Mouse (Mus musculus) embryo, embryonic 10.5 days (tissue): ENCODE data around the gene Tmcc2.

Experiments
- DNase-seq: peaks from one replicate; pipeline ENCODE4 v3.0.0-alpha.2; 2015; ENCODE audit warnings: low spot score

The Tmcc2 gene

DNA sequence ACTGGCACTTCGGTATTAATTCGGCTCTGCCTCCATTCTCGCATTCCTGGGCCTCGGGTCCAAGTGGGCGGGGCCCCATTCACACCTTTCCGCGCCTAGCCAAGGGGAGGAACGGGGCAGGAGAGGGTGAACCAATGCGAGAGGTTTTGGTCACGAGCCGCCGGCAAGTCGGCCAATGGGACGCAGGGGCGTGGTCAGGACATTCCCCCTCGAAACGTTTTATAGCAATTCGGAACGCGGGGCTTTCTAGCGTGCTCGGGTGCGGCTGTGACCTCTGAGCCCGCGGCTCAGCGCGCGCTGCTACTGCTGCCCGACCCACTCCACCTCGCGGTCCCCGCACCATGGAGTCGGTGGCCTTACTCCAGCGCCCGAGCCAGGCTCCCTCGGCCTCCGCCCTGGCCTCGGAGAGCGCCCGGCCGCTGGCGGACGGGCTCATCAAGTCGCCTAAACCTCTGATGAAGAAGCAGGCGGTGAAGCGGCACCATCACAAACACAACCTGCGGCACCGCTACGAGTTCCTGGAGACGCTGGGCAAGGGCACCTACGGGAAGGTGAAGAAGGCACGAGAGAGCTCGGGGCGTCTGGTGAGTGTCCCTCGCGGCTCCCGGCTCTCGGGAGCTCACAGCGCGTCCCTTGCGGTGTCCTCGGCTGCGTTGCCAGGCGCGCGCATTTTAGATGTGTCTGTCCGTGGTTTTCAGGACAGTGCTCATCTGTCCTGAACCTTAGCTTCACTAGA is 75.0 kb downstream of the Tmcc2 start, which contains the start of gene Nuak2:
TSS of gene Nuak2 (plus strand) at position 238 of the 736 bp plus-strand sequence.
- DNase-seq: peak; percentile 96

DNA sequence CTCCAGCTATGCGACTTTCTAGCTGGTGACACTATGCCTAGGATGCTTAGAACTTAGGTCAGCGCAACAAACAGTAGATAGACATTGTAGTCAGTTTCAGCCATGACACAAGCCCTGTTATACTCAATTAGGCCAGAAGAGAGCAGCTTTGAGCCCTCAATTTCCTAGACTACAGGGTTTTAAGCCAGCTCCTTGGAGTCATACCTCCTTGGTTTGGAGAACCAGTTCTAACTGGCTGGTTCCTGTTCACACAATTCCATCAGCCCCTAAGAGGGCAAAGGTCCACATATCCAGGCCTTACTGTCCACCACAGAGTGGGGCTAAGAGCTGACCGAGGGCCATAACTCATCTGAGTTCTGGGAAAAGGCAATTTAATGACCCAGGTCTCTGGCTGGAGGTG is 78.4 kb downstream of the Tmcc2 start:
- peak; percentile 90 for DNase-seq

DNA sequence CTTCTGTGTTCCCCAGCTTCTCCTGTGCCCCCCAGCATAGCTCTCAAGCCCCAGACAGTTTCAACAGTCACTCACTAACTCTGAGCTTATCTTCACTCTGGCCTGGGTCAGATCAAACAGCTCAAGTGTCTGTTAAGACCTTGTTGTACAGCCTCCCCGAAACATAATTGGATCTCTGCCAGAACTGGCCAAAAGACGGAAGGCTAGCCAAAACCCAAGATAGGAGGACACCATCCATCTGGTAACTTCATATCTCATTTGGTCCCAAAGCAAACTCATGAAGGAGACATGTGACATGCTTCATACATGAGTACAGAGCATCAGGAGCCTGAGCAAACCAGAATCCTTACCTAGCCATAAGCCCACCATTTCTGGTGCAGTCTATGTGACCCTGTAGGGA is 79.0 kb downstream of the Tmcc2 start:
- no peak for DNase-seq

DNA sequence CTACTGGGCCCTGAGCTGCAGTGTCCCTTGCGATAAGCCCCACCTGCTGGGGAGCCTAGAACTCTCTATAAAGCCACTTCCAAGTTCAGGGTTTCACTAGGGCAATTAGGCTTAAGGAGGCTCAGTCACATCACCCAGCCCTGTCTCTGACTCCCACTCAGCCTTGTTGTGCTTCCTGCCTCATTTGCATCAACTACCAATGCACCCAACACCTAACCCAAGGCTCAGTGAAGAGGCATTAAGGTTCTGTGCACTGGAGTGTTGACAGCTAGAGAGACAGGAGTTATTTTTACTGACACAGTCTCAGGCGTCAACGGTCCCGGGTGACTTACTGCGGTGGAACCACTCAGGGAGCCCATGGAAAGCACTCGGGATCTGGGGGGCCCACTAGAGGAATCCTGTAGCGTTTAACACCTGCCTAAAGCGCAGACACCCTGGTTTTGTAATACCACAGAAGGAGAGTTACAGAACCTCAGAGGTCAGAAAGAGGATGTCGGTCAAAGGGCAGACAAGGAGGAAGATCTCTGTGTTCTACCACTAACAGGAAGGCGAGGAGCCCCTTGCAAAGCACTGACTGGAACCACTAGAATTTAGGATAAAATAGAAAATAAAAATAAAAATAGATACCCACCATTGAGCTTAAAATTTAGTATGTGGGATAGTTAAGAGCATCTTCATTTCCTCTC is 79.8 kb downstream of the Tmcc2 start:
- DNase-seq: no peak

DNA sequence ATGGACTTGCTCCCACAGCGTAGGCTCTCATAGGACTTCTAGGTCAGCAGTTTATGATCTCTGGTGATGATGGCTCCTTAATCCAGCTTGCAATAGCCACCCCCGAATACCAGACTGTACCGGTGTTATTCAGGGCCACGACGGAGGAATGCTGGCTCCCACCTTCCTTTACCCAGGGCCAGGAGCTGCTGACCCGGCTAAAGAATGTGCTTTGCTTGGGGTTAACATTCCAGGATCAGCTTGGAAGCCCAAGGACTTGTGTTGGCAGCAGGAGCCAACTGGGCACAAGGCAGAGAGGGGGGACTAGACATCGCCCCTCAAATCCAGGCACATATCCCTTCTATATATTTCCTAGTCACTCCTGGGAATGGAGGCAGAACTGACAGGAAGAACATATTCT is 80.3 kb downstream of the Tmcc2 start:
- no peak for DNase-seq

DNA sequence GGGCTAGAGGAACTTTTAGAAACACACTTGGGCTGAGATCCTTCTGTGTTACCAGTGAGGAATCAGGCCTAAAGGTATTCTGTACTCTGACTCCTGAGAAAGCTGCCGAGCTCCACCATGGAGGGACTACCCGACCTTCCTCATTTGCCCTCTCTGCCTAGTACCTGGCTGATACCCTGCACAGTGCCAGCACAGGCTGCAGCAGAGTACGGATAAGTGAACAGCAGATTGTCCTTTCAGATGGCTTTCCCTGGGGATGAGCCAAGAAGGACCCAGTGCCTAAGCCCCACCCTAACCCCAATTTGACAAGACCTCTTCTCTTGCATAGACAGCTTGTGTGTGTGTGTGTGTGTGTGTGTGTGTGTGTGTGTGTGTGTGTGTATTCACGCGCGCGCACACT is 82.4 kb downstream of the Tmcc2 start:
- no peak for DNase-seq

DNA sequence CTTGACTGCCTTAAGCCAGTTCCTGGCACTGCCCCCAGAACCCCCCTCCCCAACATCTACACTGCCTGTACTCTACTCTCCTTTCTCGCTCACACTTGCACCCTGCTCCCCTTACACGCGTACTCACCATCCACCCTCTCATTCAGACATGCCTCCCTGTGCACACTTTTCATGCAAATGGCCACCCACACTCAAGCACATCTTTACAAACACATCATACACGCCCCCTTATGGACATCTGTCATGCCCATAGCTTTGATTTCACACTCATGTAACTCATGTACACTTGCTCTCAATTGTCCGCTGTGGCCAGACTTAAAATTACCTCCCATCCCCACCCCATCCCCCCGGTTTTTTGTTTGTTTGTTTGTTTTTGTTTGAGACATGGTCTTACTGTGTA is 83.1 kb downstream of the Tmcc2 start:
- DNase-seq: no peak

DNA sequence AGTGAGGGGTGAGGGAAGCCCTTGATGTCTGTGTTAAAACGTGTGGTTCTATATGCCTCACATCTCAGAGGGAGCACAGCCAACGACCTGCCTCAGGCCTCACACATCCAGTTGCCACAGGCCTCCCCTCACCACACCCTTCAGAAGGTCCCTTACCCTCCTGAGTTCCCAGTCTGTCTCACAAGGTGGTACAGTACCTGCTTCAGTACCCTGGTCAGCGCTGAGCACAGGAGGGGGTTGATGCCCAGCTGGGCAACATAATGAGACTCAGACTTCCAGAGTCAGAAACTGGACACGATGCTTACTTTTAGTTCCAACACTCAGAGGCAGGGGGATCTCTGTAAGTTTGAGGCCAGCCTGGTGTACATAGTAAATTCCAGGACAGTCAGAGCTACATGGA is 84.3 kb downstream of the Tmcc2 start:
- no peak for DNase-seq
